Mouse (Mus musculus) lung, embryonic 16.5 days (tissue): Measurements from ENCODE around the gene Itga3. TPM values are rescaled to one million over a fixed set of nuclear protein-coding genes. Genes with fewer than 3 reads are reported as not detected.
A peak's percentile ranks its signal among the peaks of the same experiment; 100 is the strongest.

Source experiments
- ATAC-seq: fragments of 200-750 bp; cut with Nextera tagmentation; 2 replicates; pipeline ENCODE4 v1.8.0; 2017; ENCODE audit warnings: low read depth, mild to moderate bottlenecking, moderate library complexity
- H3K27ac ChIP-seq: fragments of 300-500 bp; sonication (generic); 2 replicates; pipeline ENCODE4 v1.5.1; 2014; ENCODE audit warnings: mild to moderate bottlenecking, control low read depth, low read length
- H3K27me3 ChIP-seq: fragments of 300-500 bp; sonication (generic); 2 replicates; pipeline ENCODE4 v1.6.1; 2014; ENCODE audit warnings: low read depth, low read length, mixed read lengths; ENCODE audit not compliant: control insufficient read depth, insufficient read depth
- H3K36me3 ChIP-seq: fragments of 300-500 bp; sonication (generic); 2 replicates; pipeline ENCODE4 v1.6.1; 2014; ENCODE audit warnings: low read length; ENCODE audit not compliant: control insufficient read depth, insufficient read depth
- H3K4me1 ChIP-seq: fragments of 300-500 bp; sonication (generic); replicated peaks from 2 replicates; pipeline ENCODE4 v1.6.1; 2014; ENCODE audit warnings: low read length, mixed read lengths; ENCODE audit not compliant: control insufficient read depth, insufficient read depth
- H3K4me2 ChIP-seq: fragments of 300-500 bp; sonication (generic); 2 replicates; pipeline ENCODE4 v1.6.1; 2014; ENCODE audit warnings: low read depth, low read length, control low read depth
- H3K4me3 ChIP-seq: fragments of 300-500 bp; sonication (generic); 2 replicates; pipeline ENCODE4 v1.5.1; 2014; ENCODE audit warnings: mild to moderate bottlenecking, low read length, control low read depth
- H3K9ac ChIP-seq: fragments of 300-500 bp; sonication (generic); 2 replicates; pipeline ENCODE4 v1.6.1; 2014; ENCODE audit warnings: low read length, control low read depth
- H3K9me3 ChIP-seq: fragments of 300-500 bp; sonication (generic); 2 replicates; pipeline ENCODE4 v1.6.1; 2016; ENCODE audit warnings: low read length; ENCODE audit not compliant: control insufficient read depth
- WGBS: fragments of 180-500 bp; shearing (Covaris S2); extraction: QIAGEN DNeasy Blood & Tissue Kit; methylation state at CpG from one replicate; pipeline ENCODE4 v1.1.7; 2014; 5-methylcytosine and 5-hydroxymethylcytosine counted together
- polyA plus RNA-seq: library from polyadenylated mRNA; unstranded; fragments of >200 nt; fragmentation: Nextera tagmentation; extraction: Ambion mirVana; gene quantifications from 2 replicates; pipeline ENCODE4 v1.2.1, GENCODE M21; 2015

Itga3 gene
- polyA plus RNA-seq, 1 experiment from 2014 or later: 23.3 TPM

DNA sequence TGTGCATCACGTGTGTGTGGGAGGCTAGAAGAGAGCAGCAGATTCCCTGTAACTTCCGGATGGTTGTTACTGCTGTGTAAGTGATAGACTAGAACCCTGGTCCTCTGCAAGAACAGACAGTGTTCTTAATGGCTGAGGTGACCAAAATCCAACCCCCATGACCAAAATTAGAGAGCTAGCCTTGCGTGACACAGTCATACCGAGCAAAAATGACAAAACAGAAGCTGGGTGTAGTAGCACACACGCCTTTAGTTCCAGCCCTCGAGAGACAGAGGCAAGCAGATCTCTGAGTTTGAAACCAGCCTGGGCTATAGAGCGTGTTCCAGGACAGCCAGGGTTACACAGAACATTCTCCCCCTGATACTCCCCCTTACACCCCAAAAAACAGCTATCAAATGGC is 33.5 kb upstream of the Itga3 start:
- Histone ChIP-seq H3K36me3 (no peaks in the 10 kb centered on the region), H3K4me3 (no peak overlapping the region), H3K4me1 (peaks cover 15% of the 10 kb centered on the region), H3K9ac (no peak overlapping the region), H3K27me3 (no peaks in the 10 kb centered on the region), H3K4me2 (no peak overlapping the region), H3K9me3 (no peaks in the 10 kb centered on the region), H3K27ac (no peak overlapping the region)
- ATAC-seq: no peak
- WGBS: 84% methylated on average over 7 of the region's 7 CpGs

DNA sequence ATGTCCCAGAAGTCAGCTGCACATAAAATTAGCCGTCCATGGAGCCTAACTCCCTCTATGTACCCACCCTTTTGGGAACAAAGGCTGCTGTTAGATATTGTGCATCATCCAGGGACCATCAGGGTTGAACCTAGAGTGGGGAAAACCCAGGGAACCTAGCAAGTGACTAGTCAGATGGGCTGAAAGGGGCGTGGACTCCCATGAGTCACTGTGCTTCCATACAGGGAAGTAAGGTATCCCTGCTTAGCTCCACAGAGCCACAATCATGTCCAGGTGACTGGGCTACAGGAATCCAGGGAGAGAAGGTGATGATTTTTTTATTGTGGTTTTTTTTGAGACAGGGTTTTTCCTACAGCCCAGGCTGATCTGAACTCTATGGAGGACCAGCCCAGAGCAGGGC is 32.4 kb upstream of the Itga3 start:
- no peak overlapping the region for H3K4me2 ChIP-seq
- no peaks in the 10 kb centered on the region for H3K9me3 ChIP-seq
- H3K27ac ChIP-seq: no peak overlapping the region
- H3K27me3 ChIP-seq: no peaks in the 10 kb centered on the region
- H3K9ac ChIP-seq: no peak overlapping the region
- no peak for ATAC-seq
- H3K4me3 ChIP-seq: no peak overlapping the region
- no peaks in the 10 kb centered on the region for H3K36me3 ChIP-seq
- 80% methylated on average over 2 of the region's 2 CpGs for WGBS
- H3K4me1 ChIP-seq: peaks cover 16% of the 10 kb centered on the region

DNA sequence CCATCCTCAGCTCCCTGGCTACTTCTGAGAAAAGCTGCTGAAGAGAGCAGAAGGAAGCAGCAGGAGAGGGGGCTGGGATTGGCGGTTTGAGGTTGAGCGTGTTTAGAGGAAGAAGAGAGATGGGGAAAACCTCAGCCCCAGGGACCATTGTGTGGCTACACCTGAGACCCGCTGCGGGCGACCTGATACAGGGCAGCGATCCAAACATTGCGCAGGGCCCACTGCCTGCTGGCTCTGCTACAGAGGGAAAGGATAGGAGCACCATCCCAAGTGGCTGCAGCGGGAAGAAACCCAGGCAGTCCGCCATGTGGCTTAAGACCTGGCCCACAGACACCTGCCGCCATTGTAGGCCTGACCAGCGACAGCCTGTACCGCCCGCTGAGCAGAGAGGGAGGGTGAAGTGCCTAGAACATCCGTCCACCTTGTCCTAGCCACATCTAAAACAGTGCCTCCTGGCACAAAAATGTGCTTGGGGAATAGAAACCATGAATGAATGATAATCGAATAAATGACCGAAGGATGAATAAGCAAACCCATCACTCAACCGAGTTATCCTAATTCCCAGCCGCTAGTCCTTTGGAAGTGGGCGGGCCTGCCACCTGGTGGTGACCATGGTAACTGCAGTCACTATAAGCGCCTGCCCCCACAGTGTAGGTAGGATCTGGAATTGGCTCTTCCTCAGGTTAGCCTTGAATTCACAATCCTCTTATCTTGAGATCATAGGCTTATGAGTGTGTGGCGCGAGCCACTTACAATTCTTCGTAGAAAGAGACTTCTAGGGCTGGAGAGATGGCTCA is 30.0 kb upstream of the Itga3 start:
- no peaks in the 10 kb centered on the region for H3K27me3 ChIP-seq
- no peaks in the 10 kb centered on the region for H3K36me3 ChIP-seq
- no peak overlapping the region for H3K9ac ChIP-seq
- H3K4me3 ChIP-seq: no peak overlapping the region
- peak; percentile 43 for ATAC-seq
- no peak overlapping the region for H3K4me2 ChIP-seq
- WGBS: 31% methylated on average over 23 of the region's 23 CpGs
- no peak overlapping the region; the same call in 1 of the 2 replicates for H3K27ac ChIP-seq
- peaks cover 16% of the 10 kb centered on the region for H3K4me1 ChIP-seq
- peaks cover 3% of the 10 kb centered on the region; the same call in 1 of the 2 replicates for H3K9me3 ChIP-seq

DNA sequence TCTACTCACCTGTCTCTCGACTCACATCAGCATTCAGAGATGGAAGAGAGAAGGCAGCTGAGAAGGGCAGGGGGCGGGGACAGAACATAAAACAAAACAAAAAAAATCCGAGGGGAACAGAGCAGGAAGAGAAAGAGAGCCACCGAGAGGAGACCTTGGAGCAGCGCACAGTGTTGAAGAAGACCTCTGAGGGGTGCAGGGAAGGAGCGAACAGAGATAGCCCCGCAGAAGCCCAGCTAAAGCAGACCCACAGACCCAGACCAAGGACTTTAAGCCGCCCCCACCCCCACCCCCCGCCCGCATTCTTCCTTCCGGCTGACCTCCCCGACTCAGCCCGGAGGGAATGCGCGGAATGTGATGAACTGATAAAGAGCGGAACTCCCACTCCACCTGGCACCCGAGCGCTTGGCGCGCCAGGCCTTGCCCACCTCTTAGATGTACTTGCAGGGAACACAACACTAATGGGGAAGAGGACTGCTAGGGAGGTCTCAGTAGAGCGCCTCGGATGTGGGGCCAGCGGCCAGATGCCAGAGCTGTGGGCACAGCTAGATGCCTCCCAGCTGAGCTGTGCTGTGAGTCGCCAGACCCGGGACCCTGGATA is 28.8 kb upstream of the Itga3 start:
- H3K36me3 ChIP-seq: no peaks in the 10 kb centered on the region
- peak overlapping the region; percentile 41 for H3K4me3 ChIP-seq
- WGBS: 1% methylated on average over 25 of the region's 25 CpGs
- no peaks in the 10 kb centered on the region for H3K27me3 ChIP-seq
- ATAC-seq: peak; percentile 76
- H3K9me3 ChIP-seq: peaks cover 3% of the 10 kb centered on the region; the same call in 1 of the 2 replicates
- H3K27ac ChIP-seq: peak overlapping the region; percentile 85
- peak overlapping the region; percentile 59 for H3K4me2 ChIP-seq
- peak overlapping the region; percentile 62 for H3K9ac ChIP-seq
- H3K4me1 ChIP-seq: peaks cover 22% of the 10 kb centered on the region

DNA sequence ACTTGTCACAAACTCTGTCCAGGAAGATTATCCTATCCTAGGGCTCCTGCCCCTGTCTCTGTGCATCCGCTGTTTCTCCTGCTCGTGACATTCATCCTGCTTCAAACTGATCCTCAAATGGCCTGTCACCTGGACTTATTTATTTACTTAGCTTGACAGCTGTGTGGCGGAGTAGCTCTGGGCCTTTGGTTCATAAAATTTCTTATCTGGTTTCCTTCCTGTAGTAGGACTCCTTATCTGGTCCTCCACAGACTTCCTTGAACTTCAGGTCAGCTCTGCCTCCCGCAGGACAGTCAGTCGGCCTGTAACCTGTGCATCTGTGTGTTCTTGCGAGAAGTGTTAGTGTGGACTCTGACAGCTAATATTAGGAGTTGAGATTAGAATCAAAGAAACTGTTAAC is 27.7 kb upstream of the Itga3 start:
- H3K9ac ChIP-seq: no peak overlapping the region
- H3K36me3 ChIP-seq: no peaks in the 10 kb centered on the region
- no peaks in the 10 kb centered on the region for H3K27me3 ChIP-seq
- peaks cover 3% of the 10 kb centered on the region; the same call in 1 of the 2 replicates for H3K9me3 ChIP-seq
- no peak overlapping the region for H3K4me3 ChIP-seq
- 26% methylated on average over 6 of the region's 6 CpGs for WGBS
- ATAC-seq: no peak
- H3K4me1 ChIP-seq: peaks cover 22% of the 10 kb centered on the region
- no peak overlapping the region; the same call in 1 of the 2 replicates for H3K4me2 ChIP-seq
- H3K27ac ChIP-seq: no peak overlapping the region

DNA sequence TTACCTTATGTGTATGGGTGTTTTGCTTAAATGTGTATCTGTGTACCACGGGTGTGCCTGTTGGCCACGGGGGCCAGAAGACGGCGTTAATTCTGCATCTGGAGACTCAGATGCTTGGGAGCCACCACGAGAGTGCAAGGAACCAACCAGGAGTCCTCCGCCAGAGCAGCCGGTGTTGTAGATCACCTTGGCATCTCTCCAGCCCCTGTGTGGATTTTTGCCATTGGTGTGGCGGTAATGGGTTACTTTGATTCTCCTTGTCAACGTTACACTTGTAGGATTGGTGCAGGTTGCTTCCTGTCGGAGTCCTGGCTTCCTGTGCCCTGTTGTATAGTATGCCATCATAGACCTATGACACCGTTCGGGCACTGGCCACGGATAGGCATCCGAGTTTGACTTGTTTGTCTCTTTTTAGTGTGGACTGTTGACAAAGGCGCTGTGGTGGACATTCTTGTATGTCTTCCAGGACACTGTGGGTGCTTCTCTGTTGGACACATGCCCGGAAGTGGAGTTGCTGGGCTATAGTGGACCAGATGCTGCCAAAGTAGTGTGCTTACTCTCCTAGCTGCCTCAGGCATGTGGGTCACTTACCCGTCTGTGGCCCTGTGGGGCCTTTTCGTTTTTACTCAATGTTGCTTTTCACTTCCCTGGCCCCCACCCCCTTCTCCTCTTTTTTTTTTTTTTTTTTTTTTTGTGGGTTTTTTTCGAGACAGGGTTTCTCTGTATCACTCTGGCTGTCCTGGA is 25.7 kb upstream of the Itga3 start:
- Histone ChIP-seq H3K4me3 (no peak overlapping the region), H3K36me3 (no peaks in the 10 kb centered on the region), H3K27me3 (no peaks in the 10 kb centered on the region), H3K9me3 (peaks cover 3% of the 10 kb centered on the region; the same call in 1 of the 2 replicates), H3K9ac (no peak overlapping the region), H3K4me2 (no peak overlapping the region), H3K27ac (no peak overlapping the region), H3K4me1 (peaks cover 32% of the 10 kb centered on the region)
- 0 out of 2 replicates have a peak, but pooled peaks have one; percentile 15 for ATAC-seq
- 74% methylated on average over 19 of the region's 19 CpGs for WGBS

DNA sequence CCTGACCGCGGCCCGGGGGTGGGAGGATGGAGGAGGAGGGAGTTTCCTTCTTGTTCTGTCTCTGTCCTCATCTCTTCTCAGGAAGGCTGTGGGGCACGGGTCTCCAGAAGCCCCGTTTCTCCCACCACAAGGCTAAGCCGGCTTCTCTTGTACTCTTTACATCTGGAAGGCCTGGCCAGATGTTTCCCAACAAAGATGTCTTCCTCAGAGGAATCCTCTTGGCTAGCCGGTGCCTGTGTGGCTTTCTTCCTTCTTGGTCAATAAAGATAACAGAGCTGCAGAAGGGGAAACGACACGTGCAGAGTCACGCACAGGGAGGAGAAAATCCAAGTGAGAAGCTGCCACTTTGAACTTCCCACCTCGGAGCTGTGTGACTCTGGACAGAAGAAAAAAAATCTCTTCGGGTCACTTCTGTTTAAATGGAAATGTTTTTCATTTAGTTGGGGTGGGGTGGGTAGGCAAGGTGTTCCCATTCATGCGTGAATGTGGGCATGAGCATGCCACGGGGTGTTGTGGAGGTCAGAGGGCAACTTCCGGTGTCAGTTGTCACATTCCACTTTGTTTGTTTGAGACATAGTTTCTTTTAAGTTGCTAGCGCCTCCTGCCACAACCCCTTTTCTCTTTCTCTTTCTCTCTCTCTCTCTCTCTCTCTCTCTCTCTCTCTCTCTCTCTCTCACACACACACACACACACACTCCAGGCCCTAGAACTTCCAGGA is 24.6 kb upstream of the Itga3 start:
- H3K9ac ChIP-seq: no peak overlapping the region
- H3K4me1 ChIP-seq: peaks cover 39% of the 10 kb centered on the region
- ATAC-seq: no peak
- H3K9me3 ChIP-seq: peaks cover 3% of the 10 kb centered on the region; the same call in 1 of the 2 replicates
- H3K4me2 ChIP-seq: no peak overlapping the region
- no peaks in the 10 kb centered on the region for H3K27me3 ChIP-seq
- H3K27ac ChIP-seq: no peak overlapping the region
- no peaks in the 10 kb centered on the region for H3K36me3 ChIP-seq
- no peak overlapping the region for H3K4me3 ChIP-seq
- WGBS: 20% methylated on average over 16 of the region's 16 CpGs

DNA sequence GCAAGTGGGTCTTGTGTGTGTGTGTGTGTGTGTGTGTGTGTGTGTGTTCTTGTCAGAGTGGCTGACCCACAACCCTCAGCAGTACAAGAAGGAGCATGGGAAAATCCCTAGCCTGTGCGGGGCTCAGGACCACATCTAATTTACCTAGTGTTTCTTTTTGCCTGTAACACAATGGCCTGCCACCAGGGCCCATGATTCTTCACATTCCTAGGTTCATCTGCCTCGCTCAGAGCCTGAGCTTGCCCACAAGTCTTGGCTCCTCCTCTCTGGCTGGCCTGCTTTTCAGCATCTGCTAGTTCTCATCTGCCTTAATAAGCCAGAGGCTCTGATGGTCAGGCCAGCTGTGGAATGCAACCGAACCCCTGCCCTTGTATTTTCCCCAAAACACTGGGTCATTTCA is 23.8 kb upstream of the Itga3 start:
- Histone ChIP-seq H3K9me3 (peaks cover 3% of the 10 kb centered on the region; the same call in 1 of the 2 replicates), H3K4me3 (no peak overlapping the region), H3K4me1 (peaks cover 37% of the 10 kb centered on the region), H3K27me3 (no peaks in the 10 kb centered on the region), H3K4me2 (no peak overlapping the region), H3K36me3 (no peaks in the 10 kb centered on the region), H3K27ac (no peak overlapping the region), H3K9ac (no peak overlapping the region)
- no peak for ATAC-seq
- 48% methylated on average over 3 of the region's 3 CpGs for WGBS
